Mouse (Mus musculus) lung, postnatal 0 days (tissue): Measurements from ENCODE around the gene Cxadr. TPM values are rescaled to one million over a fixed set of nuclear protein-coding genes. Genes with fewer than 3 reads are reported as not detected.

Source experiments
- ATAC-seq: fragments of 200-750 bp; cut with Nextera tagmentation; 2 replicates; pipeline ENCODE4 v1.8.0; 2017; ENCODE audit warnings: moderate library complexity
- DNase-seq: peaks from one replicate; pipeline ENCODE4 v3.0.0-alpha.2; 2016; ENCODE audit warnings: low spot score
- H3K27ac ChIP-seq: fragments of 300-500 bp; sonication (generic); 2 replicates; pipeline ENCODE4 v1.5.1; 2014; ENCODE audit warnings: antibody characterized with exemption, mild to moderate bottlenecking, low read length, mixed read lengths
- H3K27me3 ChIP-seq: fragments of 300-500 bp; sonication (generic); replicated peaks from 2 replicates; pipeline ENCODE4 v1.6.1; 2014; ENCODE audit warnings: low read length, mixed read lengths; ENCODE audit not compliant: insufficient read depth
- H3K36me3 ChIP-seq: fragments of 300-500 bp; sonication (generic); 2 replicates; pipeline ENCODE4 v1.6.1; 2014; ENCODE audit warnings: low read length, mixed read lengths; ENCODE audit not compliant: insufficient read depth
- H3K4me1 ChIP-seq: fragments of 300-500 bp; sonication (generic); 2 replicates; pipeline ENCODE4 v1.6.1; 2014; ENCODE audit warnings: antibody characterized with exemption, low read depth, low read length, mixed read lengths; ENCODE audit not compliant: insufficient read depth
- H3K4me2 ChIP-seq: fragments of 300-500 bp; sonication (generic); replicated peaks from 2 replicates; pipeline ENCODE4 v1.6.1; 2014; ENCODE audit warnings: low read depth, mild to moderate bottlenecking, low read length, moderate library complexity, mixed read lengths
- H3K4me3 ChIP-seq: fragments of 300-500 bp; sonication (generic); 2 replicates; pipeline ENCODE4 v1.5.1; 2014; ENCODE audit warnings: low read depth, low read length
- H3K9ac ChIP-seq: fragments of 300-500 bp; sonication (generic); replicated peaks from 2 replicates; pipeline ENCODE4 v1.6.1; 2014; ENCODE audit warnings: low read depth, mild to moderate bottlenecking
- H3K9me3 ChIP-seq: fragments of 300-500 bp; sonication (generic); 2 replicates; pipeline ENCODE4 v1.6.1; 2016; ENCODE audit warnings: low read length, mixed read lengths
- CTCF ChIP-seq: IDR thresholded peaks from 2 replicates; pipeline ENCODE4 v1.5.1; 2016; ENCODE audit warnings: antibody characterized with exemption, mild to moderate bottlenecking
- EP300 ChIP-seq: IDR thresholded peaks from 2 replicates; pipeline ENCODE4 v1.6.1; 2016; ENCODE audit warnings: antibody characterized with exemption, mild to moderate bottlenecking, control low read depth
- WGBS: fragments of 180-500 bp; shearing (Covaris S2); extraction: QIAGEN DNeasy Blood & Tissue Kit; methylation state at CpG from one replicate; pipeline ENCODE4 v1.1.7; 2014; 5-methylcytosine and 5-hydroxymethylcytosine counted together
- polyA plus RNA-seq: library from polyadenylated mRNA; unstranded; fragments of >200 nt; fragmentation: Nextera tagmentation; extraction: Ambion mirVana; gene quantifications from 2 replicates; pipeline ENCODE4 v1.2.1, GENCODE M21; 2015

Cxadr gene
- polyA plus RNA-seq, 1 experiment from 2014 or later: 49.3 TPM

DNA sequence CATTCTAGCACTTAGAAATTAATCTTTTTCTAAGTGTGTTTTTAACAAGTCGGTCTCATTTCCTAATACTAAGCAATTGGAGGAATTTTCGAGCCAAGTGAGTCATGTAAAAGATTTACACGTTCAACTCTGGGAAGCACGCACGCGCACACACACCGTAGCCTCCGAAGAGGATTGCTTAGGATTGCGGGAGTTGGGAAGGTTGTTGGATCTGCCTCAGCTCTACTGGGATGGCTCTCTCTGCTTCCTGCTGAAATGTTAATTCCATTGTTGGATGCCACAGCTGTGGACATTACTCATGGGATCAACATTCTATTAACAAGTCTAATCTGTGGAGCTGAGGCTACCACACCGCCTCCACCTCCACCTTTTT, 1.4 kb downstream of the Cxadr start:
- Histone ChIP-seq H3K27ac (no peak overlapping the region), H3K9me3 (no peaks in the 10 kb centered on the region), H3K36me3 (no peaks in the 10 kb centered on the region), H3K27me3 (no peaks in the 10 kb centered on the region), H3K4me2 (peak overlapping the region; percentile 96), H3K4me1 (peaks cover 3% of the 10 kb centered on the region; the same call in 1 of the 2 replicates), H3K4me3 (peak overlapping the region; percentile 69), H3K9ac (peak overlapping the region; percentile 71; the same call in 1 of the 2 replicates)
- DNase-seq: peak; percentile 81
- no peak for ATAC-seq
- whole genome bisulfite sequencing: 5% methylated on average over 10 of the region's 10 CpGs
- no peak for TF ChIP-seq EP300
- TF ChIP-seq CTCF: no peak

DNA sequence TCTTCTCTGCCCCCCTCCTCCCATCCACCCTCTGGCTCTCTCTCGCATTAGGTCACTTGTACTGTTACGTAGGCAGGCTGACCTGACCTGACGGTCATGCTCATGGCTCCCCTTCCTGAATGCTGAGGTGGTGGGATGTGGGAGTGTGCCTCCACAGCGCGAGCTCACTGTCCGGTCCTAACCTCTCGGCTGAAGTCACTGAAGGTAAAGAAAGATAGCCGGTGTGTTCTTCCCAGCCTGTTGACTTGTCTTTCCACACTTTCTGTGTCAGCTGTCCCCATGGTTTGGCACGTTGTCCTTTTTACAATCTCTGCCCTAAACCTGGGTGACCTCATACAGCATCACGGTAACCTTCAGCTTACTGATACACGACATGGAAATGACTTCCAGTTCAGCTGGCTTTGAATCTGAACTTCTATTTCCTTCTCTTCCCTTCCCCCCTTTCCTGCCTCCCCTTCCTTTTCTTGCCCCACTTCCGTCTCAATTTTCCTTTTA, 4.4 kb downstream of the Cxadr start:
- Histone ChIP-seq H3K9me3 (no peaks in the 10 kb centered on the region), H3K36me3 (no peaks in the 10 kb centered on the region), H3K27me3 (no peaks in the 10 kb centered on the region), H3K27ac (no peak overlapping the region), H3K4me1 (peaks cover 3% of the 10 kb centered on the region; the same call in 1 of the 2 replicates), H3K9ac (no peak overlapping the region), H3K4me3 (no peak overlapping the region), H3K4me2 (no peak overlapping the region)
- DNase-seq: no peak
- ATAC-seq: no peak
- TF ChIP-seq EP300 (no peak), CTCF (no peak)
- WGBS: 65% methylated on average over 12 of the region's 12 CpGs

- DNase-seq (no peak), ATAC-seq (no peak)
- WGBS: 67% methylated on average over 8 of the region's 8 CpGs
- Histone ChIP-seq H3K4me2 (no peak overlapping the region), H3K27me3 (no peaks in the 10 kb centered on the region), H3K9ac (no peak overlapping the region), H3K4me1 (peaks cover 3% of the 10 kb centered on the region; the same call in 1 of the 2 replicates), H3K36me3 (no peaks in the 10 kb centered on the region), H3K27ac (no peak overlapping the region), H3K4me3 (no peak overlapping the region), H3K9me3 (no peaks in the 10 kb centered on the region)
- TF ChIP-seq CTCF: no peak
- no peak for TF ChIP-seq EP300
These were observed 5.3 kb downstream of the Cxadr start for GRCm38 (mm10) chr16:78306606-78307005.

GRCm38 (mm10) chr16:78307476-78308192, 6.3 kb downstream of the Cxadr start:
- 79% methylated on average over 16 of the region's 16 CpGs for WGBS
- Histone ChIP-seq H3K9me3 (no peaks in the 10 kb centered on the region), H3K27me3 (no peaks in the 10 kb centered on the region), H3K27ac (no peak overlapping the region), H3K4me1 (peaks cover 2% of the 10 kb centered on the region; the same call in 1 of the 2 replicates), H3K4me2 (no peak overlapping the region), H3K4me3 (no peak overlapping the region), H3K9ac (no peak overlapping the region), H3K36me3 (no peaks in the 10 kb centered on the region)
- ATAC-seq: 0 out of 2 replicates have a peak, but pooled peaks have one; percentile 25
- no peak for TF ChIP-seq EP300
- TF ChIP-seq CTCF: no peak
- DNase-seq: no peak

- Histone ChIP-seq H3K36me3 (no peaks in the 10 kb centered on the region), H3K4me1 (peaks cover 5% of the 10 kb centered on the region; the same call in 1 of the 2 replicates), H3K27ac (no peak overlapping the region), H3K9me3 (no peaks in the 10 kb centered on the region), H3K4me2 (no peak overlapping the region), H3K27me3 (no peaks in the 10 kb centered on the region), H3K9ac (no peak overlapping the region), H3K4me3 (no peak overlapping the region)
- no peak for ATAC-seq
- WGBS: 62% methylated on average over 6 of the region's 6 CpGs
- no peak for TF ChIP-seq EP300
- no peak for TF ChIP-seq CTCF
- no peak for DNase-seq
These were observed 8.0 kb downstream of the Cxadr start for GRCm38 (mm10) chr16:78309258-78309657.

DNA sequence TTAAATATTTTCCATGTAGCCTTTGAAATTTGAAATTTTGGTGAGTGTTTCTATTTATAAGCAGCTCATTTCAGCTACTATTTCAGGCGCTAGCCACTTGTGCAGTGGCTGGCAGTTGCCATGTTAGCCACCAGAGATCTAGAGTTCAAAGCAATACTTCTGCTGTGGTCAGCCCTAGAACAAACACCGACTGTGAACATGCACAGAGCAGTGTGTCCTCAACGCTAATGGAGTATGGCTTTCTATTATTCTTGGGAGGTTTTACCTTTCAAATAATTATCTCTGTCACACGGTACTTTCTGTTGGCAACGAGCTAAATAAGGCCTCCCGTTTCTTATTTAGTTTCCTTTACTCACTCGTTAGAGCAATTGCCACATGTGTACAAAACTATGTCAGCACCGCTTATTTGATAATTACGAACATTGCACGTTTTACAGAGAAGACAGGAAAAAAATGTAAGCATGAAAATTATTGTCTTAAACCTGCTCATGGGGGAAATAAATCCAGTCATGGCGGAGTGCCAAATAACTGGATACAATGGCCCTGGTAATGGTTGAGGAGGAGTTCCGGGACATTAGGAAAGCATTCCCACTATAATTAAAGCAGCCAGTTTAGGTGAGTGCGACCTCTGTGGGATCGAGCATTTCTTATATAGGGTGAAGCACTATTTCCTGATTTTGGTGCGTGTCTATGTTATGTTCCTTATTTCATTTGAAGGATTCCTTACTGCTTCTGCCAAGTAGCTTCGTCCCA, 12.0 kb downstream of the Cxadr start:
- WGBS: 51% methylated on average over 16 of the region's 16 CpGs
- Histone ChIP-seq H3K36me3 (no peaks in the 10 kb centered on the region), H3K4me2 (no peak overlapping the region), H3K4me3 (no peak overlapping the region), H3K4me1 (peaks cover 5% of the 10 kb centered on the region; the same call in 1 of the 2 replicates), H3K27ac (no peak overlapping the region), H3K27me3 (no peaks in the 10 kb centered on the region), H3K9ac (no peak overlapping the region), H3K9me3 (no peaks in the 10 kb centered on the region)
- no peak for ATAC-seq
- no peak for DNase-seq
- TF ChIP-seq EP300 (no peak), CTCF (0 out of 2 replicates have a peak, but pooled peaks have one; percentile 1)
